Mouse (Mus musculus) C2C12 (cell line): ENCODE measurements at regions not wholly inside any gene's neighbourhood (a gene's known extent, or its start where the extent isn't known, plus 50 kb on each side); places are given as distances from the start of the nearest gene placed in this dataset.

Experiments used
- CEBPB ChIP-seq: IDR thresholded peaks from one replicate; pipeline ENCODE4 v1.6.1; 2011; ENCODE audit warnings: low read depth, mild to moderate bottlenecking, control low read depth, moderate library complexity
- CTCF ChIP-seq: IDR thresholded peaks from one replicate; pipeline ENCODE4 v1.5.1; 2011; ENCODE audit not compliant: control insufficient read depth, insufficient read depth, insufficient read length
- FOSL1 ChIP-seq: IDR thresholded peaks from one replicate; pipeline ENCODE4 v1.8.0; 2011; ENCODE audit warnings: mild to moderate bottlenecking, low read length; ENCODE audit not compliant: poor library complexity, insufficient read depth, severe bottlenecking
- MAX ChIP-seq: IDR thresholded peaks from one replicate; pipeline ENCODE4 v1.6.1; 2011; ENCODE audit warnings: mild to moderate bottlenecking, control low read depth
- MYOG ChIP-seq: IDR thresholded peaks from one replicate; pipeline ENCODE4 v1.6.1; 2011; ENCODE audit not compliant: control insufficient read depth, insufficient read length; ENCODE audit errors: extremely low read depth
- USF1 ChIP-seq: IDR thresholded peaks from one replicate; pipeline ENCODE4 v1.6.1; 2011; ENCODE audit warnings: low read depth, mild to moderate bottlenecking, control low read depth, moderate library complexity

- TF ChIP-seq CTCF, result no peak
- no peak for TF ChIP-seq MYOG
- TF ChIP-seq USF1, result no peak
- no peak for TF ChIP-seq CEBPB
- TF ChIP-seq MAX, result no peak
- TF ChIP-seq FOSL1, result no peak
Measured at GRCm38 (mm10) chr10:117445801-117446490, 66.1 kb upstream of the Cpsf6 start.
